Mouse (Mus musculus) MN1 (cell line): ENCODE results near the gene Ift22.
A peak's percentile ranks its signal among the peaks of the same experiment; 100 is the strongest.

Source experiments
- DNase-seq: peaks from one replicate; pipeline ENCODE4 v3.0.0-alpha.2; 2016; ENCODE audit warnings: low spot score

Gene Ift22

DNA sequence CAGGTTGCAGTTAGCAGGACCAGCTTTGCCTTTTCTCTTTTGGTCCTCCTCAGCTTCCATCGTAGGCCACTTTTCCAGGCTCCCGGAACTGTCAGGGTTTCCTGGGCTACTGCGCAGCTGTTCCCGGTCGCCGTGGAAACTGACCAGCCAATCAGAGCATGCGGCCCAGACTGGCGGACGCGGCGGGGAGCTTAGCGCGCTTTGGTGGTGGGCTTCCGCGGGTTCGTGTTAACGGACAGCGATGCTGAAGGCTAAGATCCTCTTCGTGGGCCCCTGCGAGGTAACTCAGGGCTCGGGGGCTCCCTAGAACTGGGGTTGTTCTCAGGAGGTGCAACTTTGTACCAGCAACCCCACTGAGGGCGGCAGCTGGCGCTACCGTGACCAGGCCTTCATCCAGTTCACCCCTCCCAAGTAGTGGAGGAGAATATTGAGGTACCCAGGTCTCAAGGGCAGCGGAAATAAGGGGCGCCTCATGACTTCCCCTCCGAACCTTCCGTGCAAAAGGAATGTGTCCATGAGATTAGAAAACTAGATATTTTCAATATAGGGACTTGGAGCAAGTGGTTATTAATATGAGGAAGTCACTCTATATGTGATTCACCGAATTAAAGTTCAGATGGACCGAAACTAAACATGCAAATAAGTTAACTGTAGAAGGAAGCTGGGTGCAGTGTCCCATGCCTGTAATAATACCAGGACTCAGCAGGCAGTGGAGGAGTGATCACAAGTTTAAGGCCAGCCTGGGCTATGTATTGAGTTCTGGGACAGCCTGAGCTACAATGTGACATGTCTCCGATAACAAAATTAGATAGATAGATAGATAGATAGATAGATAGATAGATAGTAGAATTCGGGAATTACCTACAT is at the start of gene Ift22:
TSS of gene Ift22 (plus strand) at position 160 of the 867 bp plus-strand sequence.
- DNase-seq, result peak; percentile 92

- no peak for DNase-seq
These were observed 46.6 kb upstream of the Ift22 start for GRCm38 (mm10) chr5:136861191-136861940.

- no peak for DNase-seq
These were observed 45.1 kb upstream of the Ift22 start for GRCm38 (mm10) chr5:136862806-136863205.

GRCm38 (mm10) chr5:136863276-136863675 is 44.7 kb upstream of the Ift22 start:
- no peak for DNase-seq

GRCm38 (mm10) chr5:136863961-136864674 is 43.8 kb upstream of the Ift22 start:
- no peak for DNase-seq

DNA sequence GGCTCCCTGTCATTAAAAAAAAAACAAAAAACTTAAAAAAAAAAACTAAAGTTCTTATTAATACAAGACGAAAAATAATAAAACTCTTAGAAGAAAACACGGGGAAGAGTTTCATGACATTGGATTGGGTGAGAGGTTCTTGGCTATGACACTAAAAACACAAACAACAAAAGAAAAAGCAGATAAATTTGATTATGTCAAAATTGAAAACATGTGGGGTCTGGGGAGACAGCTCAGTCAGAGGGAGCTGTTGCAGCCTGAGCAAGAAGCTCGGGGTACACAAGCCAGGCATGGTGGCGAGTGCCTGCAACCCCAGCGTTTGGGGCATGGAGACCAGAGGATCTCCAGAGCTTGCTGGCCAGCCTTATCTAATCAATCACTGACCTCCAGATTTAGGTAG is 40.2 kb upstream of the Ift22 start:
- DNase-seq, result no peak

GRCm38 (mm10) chr5:136869451-136870114 is 38.4 kb upstream of the Ift22 start:
- DNase-seq, result no peak

DNA sequence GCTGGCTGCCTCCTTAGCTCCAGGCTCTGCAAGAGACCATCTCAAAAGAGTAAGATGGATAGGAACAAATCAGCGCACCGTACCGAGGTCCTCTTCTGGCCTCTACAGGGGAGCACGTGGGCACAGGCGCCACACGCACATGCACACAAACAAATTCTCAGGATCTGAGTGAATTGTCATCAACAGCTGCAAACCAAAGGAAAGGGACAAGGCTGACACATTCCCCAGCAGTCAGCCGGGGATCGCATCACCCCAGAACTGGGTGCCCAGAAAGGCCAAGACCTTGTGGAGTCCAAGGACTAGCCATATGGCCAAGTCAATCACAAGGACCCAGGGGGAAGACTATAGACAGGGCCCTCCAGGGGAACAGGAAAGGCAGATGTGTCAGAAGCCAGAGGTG is 35.5 kb upstream of the Ift22 start:
- no peak for DNase-seq

- no peak for DNase-seq
These were observed 33.7 kb upstream of the Ift22 start for GRCm38 (mm10) chr5:136874271-136874670.

DNA sequence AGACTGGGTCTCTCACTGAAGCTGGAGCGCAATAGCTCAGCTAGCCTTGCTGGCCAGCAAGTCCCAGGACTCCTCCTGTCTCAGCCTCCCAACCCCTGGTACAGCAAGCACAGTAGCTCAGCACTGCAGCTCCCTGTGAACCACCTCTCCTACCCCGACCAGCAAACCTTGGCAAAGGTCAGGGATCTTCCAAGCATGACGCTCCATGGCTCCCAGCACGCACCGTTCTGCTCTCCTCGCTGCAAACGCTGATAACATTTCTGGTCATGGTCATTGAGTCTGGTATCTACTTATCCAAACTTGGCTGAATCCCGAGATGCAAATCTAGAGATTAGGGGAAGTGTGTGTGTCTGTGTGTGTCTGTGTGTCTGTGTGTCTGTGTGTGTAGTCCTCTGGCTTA is 27.8 kb upstream of the Ift22 start:
- no peak for DNase-seq

DNA sequence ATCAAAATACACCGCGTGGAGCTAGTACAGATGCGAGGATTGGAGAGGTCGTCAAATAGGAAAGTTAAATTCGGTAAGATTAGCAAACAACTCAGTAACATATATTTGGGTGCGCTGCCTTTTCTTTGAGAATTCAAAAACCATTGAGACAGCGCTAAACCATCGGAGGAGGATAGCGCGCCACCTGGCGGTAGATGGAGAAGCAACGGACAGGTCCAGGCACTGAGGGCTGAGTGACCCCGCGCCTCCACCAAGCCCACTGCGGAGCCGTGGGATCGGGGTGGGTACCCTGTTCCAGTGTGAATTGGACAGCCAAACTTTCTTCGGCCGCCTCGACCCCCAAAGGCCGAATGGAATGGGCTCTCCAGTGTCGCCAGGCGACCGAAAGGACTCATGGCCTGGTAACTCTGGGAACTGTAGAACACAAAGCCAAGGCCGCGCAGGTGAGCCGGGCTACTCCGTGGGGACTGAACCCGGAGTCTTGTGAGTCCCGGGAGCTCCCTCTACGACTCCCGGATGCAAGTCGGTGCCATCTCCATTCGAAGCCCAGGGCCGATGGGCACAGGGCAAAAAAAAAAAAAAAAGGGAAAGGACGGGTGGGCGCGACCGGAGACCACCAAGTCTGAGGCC is 26.5 kb upstream of the Ift22 start:
- peak; percentile 31 for DNase-seq

DNA sequence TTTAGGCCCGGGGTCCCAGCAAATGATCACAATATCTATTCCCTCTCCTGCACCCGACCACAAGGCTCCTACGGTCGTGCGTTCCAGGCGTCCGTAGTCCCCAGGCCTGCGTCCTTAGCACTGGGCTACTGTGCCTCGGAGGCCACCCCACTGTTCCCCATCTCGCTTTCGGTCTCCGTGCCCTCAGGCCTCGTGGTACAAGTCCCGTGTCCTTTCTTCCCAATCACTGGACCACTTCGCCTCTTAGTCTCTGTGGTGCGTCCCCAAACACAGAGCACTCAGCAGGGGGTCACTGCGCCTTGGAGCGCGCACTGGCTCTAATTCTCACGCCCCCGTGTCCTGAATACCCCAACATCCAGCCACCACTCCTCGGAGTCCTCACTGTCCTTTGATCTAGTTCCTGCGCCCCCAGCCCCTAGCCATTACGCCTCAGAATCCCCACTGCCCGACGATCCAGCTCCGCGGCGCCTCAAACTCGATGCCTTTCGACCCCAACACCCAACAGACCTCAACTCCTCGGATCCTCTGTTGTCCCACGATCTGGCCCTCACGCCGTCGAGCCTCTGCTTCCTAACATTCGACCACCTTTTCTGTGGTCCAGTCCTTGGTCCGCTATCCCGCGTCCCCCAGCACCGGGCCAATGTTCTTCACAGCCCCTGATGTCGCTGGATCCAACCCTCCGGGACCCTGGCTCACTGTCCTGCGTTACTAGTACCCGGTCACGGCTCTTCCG is 25.7 kb upstream of the Ift22 start:
- no peak for DNase-seq

DNA sequence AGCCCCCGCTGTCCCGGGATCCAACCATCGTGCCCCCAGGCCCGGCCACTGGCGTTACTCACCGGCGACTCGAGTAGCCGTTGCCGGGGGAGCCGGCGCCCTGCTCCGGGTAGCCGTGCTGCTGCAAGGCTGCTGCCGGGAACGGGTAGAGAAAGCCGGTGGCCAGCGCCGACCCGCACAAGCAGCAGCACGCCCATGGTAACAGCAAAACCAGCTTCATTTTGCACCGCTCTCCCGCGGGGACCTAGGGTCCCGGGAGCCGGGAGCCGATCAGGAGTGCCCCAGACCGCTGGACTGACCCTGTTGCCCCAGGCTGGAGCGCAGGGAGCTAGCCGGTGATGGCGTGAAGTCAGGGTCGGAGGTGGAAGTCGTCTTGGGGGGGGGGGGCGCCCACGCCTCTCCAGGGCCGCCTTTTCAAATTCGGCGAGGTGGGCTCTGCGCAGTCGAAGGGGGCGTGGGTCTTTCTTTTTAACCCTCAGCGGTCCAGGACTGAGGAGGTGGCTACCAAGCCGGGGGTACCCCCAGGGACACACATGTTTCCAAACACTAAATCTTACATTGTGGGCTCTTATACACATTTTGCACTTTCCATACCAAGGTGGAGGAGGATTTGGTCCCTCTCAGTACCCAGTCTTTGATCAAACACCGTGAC is 25.0 kb upstream of the Ift22 start, which contains the start of gene Col26a1:
TSS of gene Col26a1 (minus strand) at position 422 of the 652 bp plus-strand sequence.
- DNase-seq, result no peak

DNA sequence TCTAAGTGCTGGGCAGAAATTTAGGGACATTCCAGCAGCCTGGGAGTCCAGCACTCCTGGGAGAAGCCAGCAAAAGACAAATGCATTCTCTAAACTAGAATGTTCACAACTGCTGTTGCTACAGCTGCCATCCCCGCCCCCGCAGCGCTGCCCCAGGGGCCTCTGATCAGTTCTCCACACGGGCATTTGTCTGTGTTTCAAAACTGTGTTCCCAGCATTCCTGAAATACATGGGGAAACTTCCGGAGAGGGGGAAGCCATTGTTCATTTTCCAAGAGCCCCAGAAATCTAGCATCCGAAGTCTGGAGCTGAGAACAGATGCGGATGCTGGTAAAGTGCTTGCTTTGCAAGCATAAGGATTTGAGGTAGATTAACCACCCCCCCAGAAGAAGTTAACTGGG is 21.0 kb upstream of the Ift22 start:
- no peak for DNase-seq

- DNase-seq, result no peak
These were observed 19.2 kb upstream of the Ift22 start for GRCm38 (mm10) chr5:136888539-136889355.

DNA sequence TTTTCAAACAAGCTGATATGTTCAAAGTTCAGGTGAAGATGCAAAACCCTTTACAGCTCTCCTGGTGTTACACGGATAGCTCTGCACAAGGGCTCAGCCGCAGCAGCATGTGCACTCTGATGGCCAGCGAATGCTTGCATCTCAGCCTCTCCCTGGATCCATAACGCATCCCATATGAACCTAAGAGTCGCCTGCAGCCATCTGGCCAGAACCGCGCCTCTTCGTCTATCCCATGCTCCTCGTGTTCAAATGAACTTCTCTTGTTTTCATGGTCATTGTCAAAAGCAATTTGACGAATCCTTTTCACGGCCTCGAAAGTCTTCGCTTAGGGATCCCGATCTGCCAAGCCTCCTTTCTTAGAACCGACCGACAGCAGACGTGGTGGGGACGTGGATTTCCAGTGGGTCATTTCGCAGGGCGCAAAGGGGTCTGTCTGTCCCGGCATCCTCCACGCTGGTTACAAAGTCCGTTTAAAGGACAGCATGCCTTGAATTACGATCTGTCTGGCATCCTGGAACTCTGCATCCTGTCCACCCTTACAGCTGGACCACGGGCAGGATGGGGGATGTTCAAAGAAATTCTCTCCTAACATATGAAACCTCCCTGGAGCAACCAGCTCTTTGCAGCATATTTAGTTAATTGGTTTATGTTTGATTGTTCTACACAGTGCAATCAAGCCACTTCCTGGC is 13.0 kb upstream of the Ift22 start:
- DNase-seq, result no peak

DNA sequence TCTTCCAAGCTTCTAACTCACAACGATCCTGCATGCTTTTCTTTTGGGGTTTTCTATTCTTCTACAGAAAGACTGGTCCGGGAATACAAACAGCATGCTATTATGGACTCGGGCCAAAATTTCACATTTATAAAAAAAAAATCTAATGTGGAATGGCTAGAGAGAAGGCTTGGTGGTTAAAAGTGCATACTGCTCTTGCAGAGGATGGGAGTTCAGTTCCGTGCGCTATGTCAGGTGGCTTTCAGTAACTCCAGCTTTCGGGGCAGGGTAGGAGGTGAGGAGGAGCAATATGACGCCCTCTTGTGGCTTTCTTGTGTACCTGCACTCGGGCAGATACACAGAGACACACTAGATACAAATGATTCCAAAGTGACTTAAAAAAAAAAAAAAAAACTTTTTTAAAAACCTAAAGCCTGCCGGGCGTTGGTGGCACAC is 12.4 kb upstream of the Ift22 start:
- DNase-seq, result no peak

DNA sequence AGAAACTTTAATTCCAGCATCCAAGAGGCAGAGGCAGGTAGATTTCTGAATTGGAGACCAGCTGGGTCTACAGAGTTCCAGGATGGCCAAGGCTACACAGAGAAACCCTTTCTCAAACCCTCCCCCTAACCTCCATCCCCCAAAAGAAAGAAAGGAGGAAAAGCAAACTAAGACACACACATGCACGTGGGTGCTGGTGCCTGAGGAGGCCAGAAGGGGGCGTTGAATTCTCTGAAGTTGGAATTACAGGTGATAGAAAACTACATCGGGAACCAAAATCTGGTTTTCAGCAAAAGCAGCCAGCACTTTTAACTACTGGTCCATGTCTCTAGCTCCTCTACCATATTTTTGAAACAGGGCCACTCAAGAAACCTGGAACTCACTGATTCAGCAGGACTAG is 3.3 kb upstream of the Ift22 start:
- DNase-seq, result no peak

DNA sequence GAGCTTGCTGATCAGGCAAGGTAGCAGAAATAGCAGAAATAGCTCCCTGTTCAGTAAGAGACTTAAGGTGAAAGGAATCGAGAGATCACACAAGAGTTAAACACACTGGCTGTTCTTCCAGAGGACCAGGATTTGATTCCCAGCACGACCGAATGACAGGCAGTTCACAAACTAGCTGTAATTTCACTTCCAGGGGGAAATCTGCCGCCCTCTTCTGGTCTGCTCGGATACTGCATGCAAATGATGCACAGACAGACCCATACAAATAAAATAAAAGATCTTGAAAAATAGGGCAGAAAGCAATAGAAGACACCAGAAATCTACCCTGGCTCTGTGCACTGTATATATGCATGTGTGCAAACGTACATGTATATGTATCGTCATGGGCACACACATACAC is 2.3 kb upstream of the Ift22 start:
- no peak for DNase-seq
